Mouse (Mus musculus) skeletal muscle tissue, adult 2 months (tissue): ENCODE data around the gene Rexo1.

Source experiments
- DNase-seq: peaks from one replicate; pipeline ENCODE4 v3.0.0-alpha.2; 2012; ENCODE audit warnings: low read depth, low spot score

Gene Rexo1

DNA sequence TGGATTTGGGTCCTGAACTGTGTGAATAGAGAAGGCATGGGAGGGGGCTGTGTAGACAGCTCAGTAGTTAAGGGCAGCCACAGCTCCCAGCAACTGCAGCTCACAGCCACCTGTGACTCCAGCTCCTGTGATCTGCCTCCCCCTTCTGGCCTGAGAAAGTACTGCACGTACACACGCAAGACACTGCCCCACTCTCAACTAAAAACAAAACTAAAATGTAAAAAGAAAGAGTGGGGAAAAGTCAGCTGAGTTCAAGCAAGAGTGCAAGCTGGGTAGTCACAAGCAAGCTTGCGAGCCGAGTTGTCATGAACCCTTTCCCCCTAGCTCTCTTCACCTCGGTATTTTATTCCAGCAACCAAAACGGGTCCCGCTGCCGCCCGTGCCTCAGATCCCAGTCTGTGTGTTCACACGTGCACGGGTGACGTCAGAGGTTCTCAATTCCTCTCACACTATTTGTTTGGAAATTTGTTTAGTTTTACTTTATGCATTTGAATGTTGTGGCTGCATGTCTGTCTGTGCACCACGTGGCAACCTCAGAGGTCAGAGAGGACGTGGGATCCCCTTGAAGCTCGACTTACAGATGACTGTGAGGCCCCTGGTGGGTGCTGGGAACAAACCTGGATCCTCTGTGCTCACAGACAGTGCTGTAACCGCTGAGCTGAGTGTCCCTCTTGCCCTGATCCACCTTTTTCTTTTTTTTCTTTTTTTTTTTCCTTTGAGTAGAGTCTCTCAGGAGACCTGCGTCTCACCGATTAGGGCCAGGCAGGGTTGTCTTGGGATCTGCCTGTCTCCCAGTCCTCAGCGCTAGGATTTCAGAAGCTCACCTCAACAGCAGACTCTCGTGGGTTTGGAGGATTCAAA lies 51.7 kb downstream of the Rexo1 start:
- peak; percentile 60 for DNase-seq

DNA sequence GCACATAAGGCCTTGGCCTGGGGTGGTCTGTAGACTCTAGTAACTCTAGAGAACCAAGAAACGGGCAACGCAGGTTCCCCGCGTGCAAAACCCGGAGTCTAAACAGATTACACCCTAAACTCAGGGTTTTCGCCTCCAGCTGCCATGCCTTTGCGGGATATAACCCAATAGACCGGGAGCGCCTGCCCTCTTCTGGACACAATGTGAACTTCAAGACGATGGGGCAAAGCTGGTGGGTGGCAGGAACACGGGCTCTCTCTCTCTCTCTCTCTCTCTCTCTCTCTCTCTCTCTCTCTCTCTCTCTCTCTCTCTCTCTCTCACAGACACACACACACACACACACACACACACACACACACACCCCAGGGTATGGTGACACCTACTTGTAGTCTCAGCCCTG lies 55.1 kb downstream of the Rexo1 start:
- peak; percentile 29 for DNase-seq

DNA sequence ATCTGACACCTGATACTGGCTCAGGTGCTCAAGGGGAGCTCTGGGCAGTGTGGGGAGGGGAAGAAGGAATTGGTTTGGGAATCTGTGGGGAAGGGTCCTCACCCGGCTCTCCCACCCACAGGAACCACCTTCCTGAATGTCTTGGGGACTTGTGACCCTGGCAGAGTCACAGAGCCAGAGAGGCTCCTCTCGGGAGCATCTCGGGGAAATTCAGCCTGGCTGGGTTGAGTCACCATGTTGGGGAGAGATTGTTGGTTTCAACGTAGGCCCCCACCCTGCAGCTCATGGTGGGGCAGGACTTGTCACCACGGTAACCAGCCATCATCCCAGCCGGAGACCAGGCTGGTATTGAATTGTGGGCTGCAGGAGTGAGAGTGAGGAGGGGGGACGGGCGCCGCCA lies 56.6 kb downstream of the Rexo1 start:
- DNase-seq, result no peak

DNA sequence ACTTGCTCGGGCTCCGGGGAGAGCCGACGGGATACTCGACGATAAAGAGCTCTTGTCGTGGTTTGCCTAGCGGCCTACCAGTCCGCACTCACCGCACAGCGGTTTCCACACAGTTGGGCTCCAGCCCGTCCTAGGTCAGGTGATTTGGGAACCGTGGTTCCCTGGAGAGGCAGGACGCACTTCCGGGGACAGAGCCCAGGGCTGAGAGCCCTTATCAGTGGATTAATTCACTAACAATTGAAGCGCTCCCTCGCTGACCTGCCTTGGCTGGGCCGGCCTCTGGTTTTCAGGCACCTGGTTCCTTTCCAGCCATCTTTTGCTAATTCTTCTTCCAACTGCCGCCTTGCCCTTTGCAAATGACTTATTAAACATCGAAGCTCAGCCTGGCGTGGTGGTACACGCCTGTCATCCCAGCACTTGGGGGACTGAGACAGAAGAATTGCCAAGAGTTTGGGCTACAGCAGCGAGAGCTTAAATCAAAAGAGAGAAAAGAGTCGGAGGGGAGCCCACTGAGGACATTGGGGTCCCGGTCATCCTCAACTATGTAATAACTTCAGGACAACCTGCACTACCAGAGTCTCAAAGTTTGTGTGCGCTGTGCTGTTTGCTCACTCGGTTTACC lies 57.6 kb downstream of the Rexo1 start:
- DNase-seq, result no peak

DNA sequence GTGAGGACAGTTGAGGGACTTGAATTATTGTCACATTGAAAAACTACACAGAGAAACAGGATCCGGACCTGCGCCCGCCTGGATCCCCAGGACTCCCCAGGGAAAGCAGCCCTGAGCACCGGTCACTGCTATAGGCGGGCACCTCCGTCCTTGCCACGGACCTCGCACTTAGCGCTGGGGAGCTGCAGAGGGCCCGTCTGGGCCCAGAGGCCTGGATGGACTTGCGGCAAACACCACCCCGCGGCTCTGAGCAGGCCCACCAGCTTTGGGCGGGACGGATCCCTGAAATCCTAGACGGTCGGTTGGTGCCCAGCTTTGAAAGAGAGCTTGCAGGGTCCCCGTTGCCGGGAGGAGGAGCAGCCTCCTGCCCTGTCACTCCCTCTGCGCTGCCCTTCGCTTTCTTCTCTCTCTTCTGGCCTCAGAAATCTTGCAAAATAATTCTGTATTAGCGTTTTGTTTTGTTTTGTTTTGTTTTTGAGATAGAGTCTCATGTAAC lies 58.5 kb downstream of the Rexo1 start:
- DNase-seq, result no peak

DNA sequence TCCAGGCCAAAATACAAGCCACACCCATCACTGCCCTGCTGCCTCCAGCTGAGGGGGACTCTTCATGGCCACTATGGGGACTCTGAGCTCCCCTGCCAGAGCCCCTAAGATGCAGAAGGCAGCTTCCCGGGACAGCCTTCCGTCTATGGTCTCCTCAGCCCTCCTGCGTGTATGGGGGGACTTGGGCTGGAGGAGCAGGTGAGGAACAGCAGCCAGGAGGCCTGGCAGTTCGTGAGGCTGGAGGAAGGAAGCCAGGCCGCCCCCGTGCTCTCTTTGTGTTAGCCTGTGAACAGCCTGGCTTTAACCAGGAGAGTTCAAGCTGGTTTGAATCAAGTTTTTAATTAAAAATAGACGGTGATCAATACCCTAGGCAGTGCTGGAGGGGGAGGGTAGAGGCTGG lies 59.1 kb downstream of the Rexo1 start:
- DNase-seq, result no peak

DNA sequence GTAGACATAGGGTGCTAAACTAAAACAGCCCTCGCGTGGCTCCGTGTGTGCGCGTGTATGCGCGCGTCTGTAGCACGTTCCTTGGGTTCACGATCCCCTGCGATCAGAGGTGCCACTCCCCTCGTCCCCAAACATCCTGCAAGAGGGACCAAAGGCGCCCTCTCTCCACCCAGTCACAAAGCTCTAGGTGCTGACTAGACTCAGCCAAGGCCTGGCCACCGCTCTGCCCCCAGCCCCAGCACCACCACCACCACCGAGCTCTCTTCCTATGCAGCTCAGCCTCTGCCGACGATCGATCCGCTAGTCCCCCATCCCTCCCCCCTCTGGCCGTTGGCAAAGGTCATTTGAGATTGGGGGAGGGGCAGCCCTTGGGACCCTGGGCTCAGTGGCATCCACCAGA lies 64.9 kb downstream of the Rexo1 start:
- DNase-seq, result no peak

DNA sequence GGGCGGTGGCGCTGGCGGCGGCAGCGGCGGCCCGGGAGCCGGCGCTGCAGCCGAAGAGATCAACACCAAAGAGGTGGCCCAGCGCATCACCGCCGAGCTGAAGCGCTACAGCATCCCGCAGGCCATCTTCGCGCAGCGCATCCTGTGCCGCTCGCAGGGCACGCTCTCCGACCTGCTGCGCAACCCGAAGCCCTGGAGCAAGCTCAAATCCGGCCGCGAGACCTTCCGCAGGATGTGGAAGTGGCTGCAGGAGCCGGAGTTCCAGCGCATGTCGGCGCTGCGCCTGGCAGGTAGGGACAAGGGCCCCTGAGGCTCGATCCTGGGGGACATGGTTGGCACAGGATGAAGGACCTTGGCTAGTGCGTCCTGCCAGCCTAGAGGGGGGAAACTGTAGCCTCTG lies 65.5 kb downstream of the Rexo1 start:
- no peak for DNase-seq

DNA sequence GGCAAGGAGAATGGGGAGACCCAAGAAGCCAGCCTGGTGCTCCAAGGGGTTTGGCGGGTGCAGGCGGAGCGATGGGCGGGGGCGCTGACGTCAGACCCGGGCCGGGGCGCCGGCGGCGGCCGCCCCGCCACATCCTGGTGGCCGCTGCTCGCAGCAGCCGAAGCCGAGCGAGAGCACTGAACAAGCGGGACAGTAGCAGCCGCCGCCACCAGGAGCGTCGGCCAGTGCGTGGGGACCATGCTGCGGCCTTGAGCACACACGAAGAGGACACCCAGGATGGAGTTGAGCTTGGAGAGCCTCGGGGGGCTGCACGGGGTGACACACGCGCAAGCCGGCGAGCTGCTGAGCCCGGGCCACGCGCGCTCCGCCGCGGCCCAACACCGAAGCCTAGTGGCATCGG lies 66.6 kb downstream of the Rexo1 start, which contains the start of gene Onecut3:
Gene Onecut3 (plus strand): TSS at position 104 of the 400 bp plus-strand sequence.
- no peak for DNase-seq
